Mouse (Mus musculus) forebrain, embryonic 14.5 days (tissue): ENCODE results near the gene Cpm. TPM values are rescaled to one million over a fixed set of nuclear protein-coding genes. Genes with fewer than 3 reads are reported as not detected.

Source experiments
- ATAC-seq: fragments of 200-750 bp; cut with Nextera tagmentation; 2 replicates; pipeline ENCODE4 v1.8.0; 2017; ENCODE audit warnings: mild to moderate bottlenecking, moderate library complexity
- DNase-seq: peaks from one replicate; pipeline ENCODE4 v3.0.0-alpha.2; 2015; ENCODE audit warnings: low spot score
- H3K27ac ChIP-seq: fragments of 300-500 bp; sonication (generic); 2 replicates; pipeline ENCODE4 v1.5.1; 2014; ENCODE audit warnings: low read depth, mild to moderate bottlenecking, control low read depth, low read length, moderate library complexity
- H3K27me3 ChIP-seq: fragments of 300-500 bp; sonication (generic); replicated peaks from 2 replicates; pipeline ENCODE4 v1.6.1; 2014; ENCODE audit warnings: low read length, control low read depth, mixed read lengths; ENCODE audit not compliant: control insufficient read depth, insufficient read depth
- H3K36me3 ChIP-seq: fragments of 300-500 bp; sonication (generic); 2 replicates; pipeline ENCODE4 v1.6.1; 2014; ENCODE audit warnings: low read length, control low read depth; ENCODE audit not compliant: control insufficient read depth, insufficient read depth
- H3K4me1 ChIP-seq: fragments of 300-500 bp; sonication (generic); 2 replicates; pipeline ENCODE4 v1.6.1; 2014; ENCODE audit warnings: antibody characterized with exemption, low read length, control low read depth; ENCODE audit not compliant: control insufficient read depth, insufficient read depth
- H3K4me2 ChIP-seq: fragments of 300-500 bp; sonication (generic); 2 replicates; pipeline ENCODE4 v1.6.1; 2014; ENCODE audit warnings: mild to moderate bottlenecking, control low read depth, low read length
- H3K4me3 ChIP-seq: fragments of 300-500 bp; sonication (generic); 2 replicates; pipeline ENCODE4 v1.5.1; 2014; ENCODE audit warnings: low read depth, low read length, control low read depth
- H3K9ac ChIP-seq: fragments of 300-500 bp; sonication (generic); 2 replicates; pipeline ENCODE4 v1.6.1; 2014; ENCODE audit warnings: mild to moderate bottlenecking, low read length, control low read depth, moderate library complexity
- H3K9me3 ChIP-seq: fragments of 300-500 bp; sonication (generic); replicated peaks from 2 replicates; pipeline ENCODE4 v1.6.1; 2016; ENCODE audit warnings: low read length, control low read depth, mixed read lengths; ENCODE audit not compliant: control insufficient read depth
- WGBS: fragments of 180-500 bp; shearing (Covaris S2); extraction: QIAGEN DNeasy Blood & Tissue Kit; methylation state at CpG from one replicate; pipeline ENCODE4 v1.1.7; 2014; 5-methylcytosine and 5-hydroxymethylcytosine counted together
- polyA plus RNA-seq: library from polyadenylated mRNA; unstranded; fragments of >200 nt; fragmentation: Nextera tagmentation; extraction: Ambion mirVana; gene quantifications from 2 replicates; pipeline ENCODE4 v1.2.1, GENCODE M21; 2014

Cpm gene
- polyA plus RNA-seq, 1 experiment from 2014 or later = 6.1 TPM

DNA sequence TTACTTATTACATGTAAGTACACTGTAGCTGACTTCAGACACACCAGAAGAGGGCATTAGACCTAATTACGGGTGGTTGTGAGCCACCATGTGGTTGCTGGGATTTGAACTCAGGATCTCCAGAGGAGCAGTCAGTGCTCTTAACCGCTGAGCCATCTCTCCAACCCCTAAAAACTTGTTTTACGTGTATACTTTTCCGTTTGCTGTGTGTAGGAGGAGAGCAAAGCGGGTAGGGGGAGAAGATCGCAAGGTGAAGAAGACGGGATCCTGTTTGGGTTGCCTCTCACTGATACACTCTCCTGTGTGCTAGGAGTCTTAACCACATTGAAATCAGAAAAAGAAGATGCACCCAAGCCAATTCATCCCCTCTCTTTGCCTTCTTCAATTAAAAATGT, 24.5 kb downstream of the Cpm start:
- DNase-seq (no peak), ATAC-seq (no peak)
- H3K4me1 ChIP-seq = no peaks in the 10 kb centered on the region
- H3K9ac ChIP-seq = no peak overlapping the region
- H3K4me3 ChIP-seq = no peak overlapping the region
- no peak overlapping the region for H3K27ac ChIP-seq
- no peak overlapping the region for H3K4me2 ChIP-seq
- H3K9me3 ChIP-seq = no peaks in the 10 kb centered on the region
- no peaks in the 10 kb centered on the region for H3K27me3 ChIP-seq
- 89% methylated on average over 7 of the region's 7 CpGs for WGBS
- H3K36me3 ChIP-seq = no peaks in the 10 kb centered on the region

- ATAC-seq (no peak), DNase-seq (no peak)
- H3K27ac ChIP-seq = no peak overlapping the region
- no peak overlapping the region for H3K4me3 ChIP-seq
- no peak overlapping the region for H3K9ac ChIP-seq
- no peaks in the 10 kb centered on the region for H3K27me3 ChIP-seq
- no peaks in the 10 kb centered on the region for H3K4me1 ChIP-seq
- no peak overlapping the region for H3K4me2 ChIP-seq
- WGBS = 82% methylated on average over 3 of the region's 3 CpGs
- H3K9me3 ChIP-seq = no peaks in the 10 kb centered on the region
- no peaks in the 10 kb centered on the region for H3K36me3 ChIP-seq
Observed at GRCm38 (mm10) chr10:117654576-117655123, 25.4 kb downstream of the Cpm start.

DNA sequence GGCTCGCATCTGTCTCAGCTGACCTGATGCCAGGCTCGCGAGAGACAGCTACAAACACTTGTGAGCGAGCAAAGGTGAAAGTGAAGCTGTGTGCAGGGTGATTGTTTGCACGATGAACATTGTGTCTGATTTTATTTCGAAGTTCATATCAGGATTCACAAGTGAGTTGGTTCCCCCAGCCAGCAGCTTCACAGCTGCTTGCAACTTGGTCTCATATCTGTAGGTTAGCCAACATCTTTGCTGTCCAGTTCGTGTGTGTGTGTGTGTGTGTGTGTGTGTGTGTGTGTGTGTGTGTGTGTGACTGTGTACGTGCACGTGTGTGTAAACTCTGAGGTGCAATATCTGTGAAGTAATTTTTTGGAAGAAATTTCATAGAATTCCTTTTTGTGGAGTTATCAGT, 26.2 kb downstream of the Cpm start:
- no peak for ATAC-seq
- 80% methylated on average over 9 of the region's 9 CpGs for WGBS
- Histone ChIP-seq H3K27ac (no peak overlapping the region), H3K36me3 (no peaks in the 10 kb centered on the region), H3K9me3 (no peaks in the 10 kb centered on the region), H3K4me1 (no peaks in the 10 kb centered on the region), H3K4me2 (no peak overlapping the region), H3K9ac (no peak overlapping the region), H3K4me3 (no peak overlapping the region), H3K27me3 (no peaks in the 10 kb centered on the region)
- DNase-seq = no peak

- 57% methylated on average over 7 of the region's 7 CpGs for WGBS
- no peak overlapping the region for H3K9ac ChIP-seq
- no peaks in the 10 kb centered on the region for H3K4me1 ChIP-seq
- no peaks in the 10 kb centered on the region for H3K27me3 ChIP-seq
- no peak overlapping the region for H3K4me2 ChIP-seq
- DNase-seq (no peak), ATAC-seq (no peak)
- H3K36me3 ChIP-seq = no peaks in the 10 kb centered on the region
- no peak overlapping the region for H3K4me3 ChIP-seq
- no peak overlapping the region for H3K27ac ChIP-seq
- no peaks in the 10 kb centered on the region for H3K9me3 ChIP-seq
Observed at GRCm38 (mm10) chr10:117655908-117656661, 26.8 kb downstream of the Cpm start.

DNA sequence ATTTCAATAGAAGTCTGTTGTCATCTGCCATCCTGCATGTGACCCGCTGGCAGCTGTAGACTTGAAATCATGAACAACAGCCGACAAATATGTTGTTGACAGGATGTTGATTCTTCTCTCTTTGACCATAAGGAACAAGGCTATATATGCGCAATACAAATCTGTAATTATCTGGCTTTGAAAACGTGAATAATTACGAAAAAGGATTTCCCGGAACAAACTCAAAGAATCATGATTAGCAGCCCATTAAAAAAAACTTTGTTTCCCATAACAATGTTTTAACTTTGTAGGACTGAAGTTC, 27.3 kb downstream of the Cpm start:
- H3K27me3 ChIP-seq = no peaks in the 10 kb centered on the region
- no peaks in the 10 kb centered on the region for H3K9me3 ChIP-seq
- WGBS = 85% methylated on average over 6 of the region's 6 CpGs
- no peak overlapping the region for H3K4me2 ChIP-seq
- ATAC-seq = no peak
- no peak overlapping the region for H3K9ac ChIP-seq
- H3K36me3 ChIP-seq = no peaks in the 10 kb centered on the region
- H3K4me1 ChIP-seq = no peaks in the 10 kb centered on the region
- no peak overlapping the region for H3K27ac ChIP-seq
- no peak for DNase-seq
- H3K4me3 ChIP-seq = no peak overlapping the region

- no peak for DNase-seq
- WGBS = 69% methylated on average over 7 of the region's 7 CpGs
- H3K9me3 ChIP-seq = no peaks in the 10 kb centered on the region
Observed at GRCm38 (mm10) chr10:117656985-117657658, 27.8 kb downstream of the Cpm start.

DNA sequence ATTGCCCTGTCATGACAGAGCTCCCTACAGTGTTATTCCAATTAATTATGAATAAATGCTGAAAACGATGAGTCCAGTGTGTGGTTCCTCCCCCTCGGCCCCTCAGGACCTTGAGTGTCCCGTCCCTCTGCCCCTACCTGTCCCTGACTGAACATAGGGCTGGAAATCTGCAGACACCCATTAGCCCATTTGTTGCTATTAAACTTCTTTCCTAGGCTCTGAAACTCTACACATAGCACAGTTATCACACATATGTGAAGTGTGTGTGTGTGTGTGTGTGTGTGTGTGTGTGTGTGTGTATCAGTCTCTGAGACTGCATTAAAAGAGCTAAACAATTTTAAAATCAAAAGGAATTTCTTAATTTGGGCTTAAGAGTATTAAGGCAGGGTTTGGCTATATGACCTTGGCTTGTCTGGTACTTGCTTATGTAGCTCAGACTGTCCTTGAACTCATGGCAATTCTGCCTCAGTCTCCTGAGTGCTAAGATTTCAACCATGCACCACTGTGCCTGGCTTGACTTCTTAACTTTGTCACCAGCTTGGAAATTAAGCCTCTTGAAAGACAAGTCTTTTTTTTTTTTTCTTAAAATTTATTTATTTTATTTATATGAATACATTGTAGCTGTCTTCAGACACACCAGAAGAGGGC, 28.5 kb downstream of the Cpm start:
- H3K36me3 ChIP-seq = no peaks in the 10 kb centered on the region
- no peak for DNase-seq
- no peaks in the 10 kb centered on the region for H3K27me3 ChIP-seq
- no peak overlapping the region for H3K9ac ChIP-seq
- H3K4me3 ChIP-seq = no peak overlapping the region
- H3K4me2 ChIP-seq = no peak overlapping the region
- 70% methylated on average over 3 of the region's 3 CpGs for WGBS
- no peak overlapping the region for H3K27ac ChIP-seq
- H3K9me3 ChIP-seq = no peaks in the 10 kb centered on the region
- no peak for ATAC-seq
- no peaks in the 10 kb centered on the region for H3K4me1 ChIP-seq

More at GRCm38 (mm10) chr10:117656985-117657658, 27.8 kb downstream of the Cpm start:
- Histone ChIP-seq H3K4me1 (no peaks in the 10 kb centered on the region), H3K36me3 (no peaks in the 10 kb centered on the region), H3K9ac (no peak overlapping the region), H3K27me3 (no peaks in the 10 kb centered on the region), H3K4me2 (no peak overlapping the region), H3K4me3 (no peak overlapping the region), H3K27ac (no peak overlapping the region)
- ATAC-seq = no peak

DNA sequence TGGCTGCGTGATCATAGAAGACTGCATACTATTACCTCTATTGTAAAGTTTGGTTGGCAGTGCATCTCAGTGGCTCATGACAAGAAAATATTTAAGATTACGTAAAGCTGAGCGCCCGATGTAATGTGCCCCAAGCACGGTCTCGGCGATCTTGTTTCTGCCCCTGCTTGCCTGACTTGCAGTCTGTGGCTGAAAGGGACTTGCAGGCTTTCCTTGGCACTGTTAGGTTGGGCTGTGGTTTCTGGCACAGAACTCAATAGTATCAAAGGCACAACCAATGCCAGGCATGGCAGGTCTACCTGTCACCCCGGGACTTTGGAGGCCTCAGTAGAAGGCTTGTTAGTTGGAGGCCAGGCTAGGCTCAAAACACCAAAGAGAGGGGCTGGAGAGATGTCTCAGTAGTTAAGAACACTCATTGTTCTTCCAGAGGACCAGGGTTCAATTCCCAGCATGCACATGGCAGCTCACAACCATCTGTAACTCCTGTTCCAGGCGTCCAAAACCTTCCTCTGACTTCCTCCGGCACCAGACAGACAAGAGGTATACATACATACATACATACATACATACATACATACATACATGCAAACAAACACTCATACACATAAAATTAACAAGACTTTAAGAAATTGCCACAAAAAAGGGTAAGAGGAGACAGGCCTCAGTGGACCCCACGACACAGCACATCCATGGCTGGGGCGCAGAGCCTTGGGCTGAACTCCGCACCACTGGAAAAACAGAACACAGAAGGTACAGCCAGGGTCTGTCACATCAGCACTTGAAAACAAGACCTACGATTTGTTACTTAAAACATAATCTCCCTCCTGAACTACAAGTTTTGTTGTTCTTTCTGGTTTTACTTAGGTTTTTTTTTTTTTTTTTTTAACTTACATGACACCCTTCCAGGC, 29.5 kb downstream of the Cpm start:
- Histone ChIP-seq H3K36me3 (no peaks in the 10 kb centered on the region), H3K27ac (no peak overlapping the region), H3K9me3 (no peaks in the 10 kb centered on the region), H3K4me3 (no peak overlapping the region), H3K9ac (no peak overlapping the region), H3K27me3 (no peaks in the 10 kb centered on the region), H3K4me1 (no peaks in the 10 kb centered on the region), H3K4me2 (no peak overlapping the region)
- 92% methylated on average over 14 of the region's 14 CpGs for WGBS
- DNase-seq (no peak), ATAC-seq (no peak)
